Mouse (Mus musculus) brain, embryonic 14.5 days (tissue): ENCODE measurements around the gene Gm7534.

Experiments used
- CTCF ChIP-seq: fragments of 200-500 bp; IDR thresholded peaks from 2 replicates; pipeline ENCODE4 v1.5.1; 2012; ENCODE audit warnings: inconsistent platforms, mild to moderate bottlenecking, moderate library complexity, borderline replicate concordance; ENCODE audit not compliant: insufficient read depth, insufficient read length; ENCODE audit errors: extremely low read depth
- POLR2A ChIP-seq: fragments of 200-500 bp; IDR thresholded peaks from 2 replicates; pipeline ENCODE4 v1.6.1; 2012; ENCODE audit warnings: mild to moderate bottlenecking, inconsistent platforms, borderline replicate concordance; ENCODE audit not compliant: poor library complexity, insufficient read depth, insufficient read length, severe bottlenecking; ENCODE audit errors: extremely low read depth

DNA sequence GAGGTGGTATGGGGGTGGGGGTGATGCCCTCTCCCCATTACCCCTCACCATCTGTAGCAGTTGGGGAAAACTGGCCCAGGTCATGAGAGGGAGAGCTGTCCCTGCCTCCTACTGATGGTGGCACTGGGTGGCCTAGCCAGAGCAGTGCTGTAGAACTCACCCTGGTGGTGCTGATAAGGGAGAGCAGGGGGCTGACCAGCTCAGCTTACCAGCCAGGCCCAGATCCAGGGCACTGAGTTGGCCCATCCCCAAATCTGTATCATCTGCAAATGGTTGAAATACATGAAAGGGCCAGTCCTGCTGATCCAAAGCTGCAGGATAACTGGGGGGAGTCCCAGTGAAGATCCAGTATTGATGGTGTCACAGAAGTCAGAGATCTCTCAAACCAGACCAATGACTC is 21.0 kb downstream of the Gm7534 start:
- TF ChIP-seq POLR2A = no peak
- no peak for TF ChIP-seq CTCF
